Mouse (Mus musculus) frontal cortex, postnatal 14 days (tissue): Measurements from ENCODE around the gene Fubp1.
A peak's percentile ranks its signal among the peaks of the same experiment; 100 is the strongest.
"Not testable (repeated sequence)": the region's sequence is repeated elsewhere in the genome, so short reads cannot be mapped to it uniquely, and the experiment has no call there.

Experiments
- DNase-seq, 2 experiments: peaks; one replicate each; pipeline ENCODE4 v3.0.0; 2022; ENCODE audit warnings: low spot score in 2 of 2

Gene Fubp1

GRCm38 (mm10) chr3:152193177-152193576 lies 17.0 kb upstream of the Fubp1 start:
- DNase-seq = no peak

DNA sequence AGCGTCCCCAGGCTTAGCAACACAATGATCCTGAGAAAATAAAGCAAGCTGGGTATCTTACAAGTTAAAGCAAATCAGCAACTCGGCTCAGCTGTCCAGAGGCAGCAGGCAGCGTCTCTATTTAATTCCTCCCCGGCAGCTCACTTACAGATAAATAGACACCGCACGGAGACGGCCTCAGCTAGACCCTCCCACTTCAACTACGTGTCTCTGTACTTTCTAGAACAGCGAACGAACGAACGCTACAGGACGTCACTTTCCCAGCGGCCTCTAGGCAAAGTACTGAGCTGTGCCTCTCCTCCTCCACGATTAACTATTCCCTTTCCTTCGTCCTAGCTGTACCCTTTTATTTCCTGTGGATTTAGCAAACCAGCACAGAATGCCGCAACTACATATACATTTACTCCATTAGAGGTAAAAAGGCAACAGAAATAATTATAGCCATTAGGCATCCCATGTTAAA lies 16.6 kb upstream of the Fubp1 start:
- DNase-seq = peak; percentile 81 to 84

GRCm38 (mm10) chr3:152197246-152197645 lies 13.0 kb upstream of the Fubp1 start:
- not testable (repeated sequence) for DNase-seq

DNA sequence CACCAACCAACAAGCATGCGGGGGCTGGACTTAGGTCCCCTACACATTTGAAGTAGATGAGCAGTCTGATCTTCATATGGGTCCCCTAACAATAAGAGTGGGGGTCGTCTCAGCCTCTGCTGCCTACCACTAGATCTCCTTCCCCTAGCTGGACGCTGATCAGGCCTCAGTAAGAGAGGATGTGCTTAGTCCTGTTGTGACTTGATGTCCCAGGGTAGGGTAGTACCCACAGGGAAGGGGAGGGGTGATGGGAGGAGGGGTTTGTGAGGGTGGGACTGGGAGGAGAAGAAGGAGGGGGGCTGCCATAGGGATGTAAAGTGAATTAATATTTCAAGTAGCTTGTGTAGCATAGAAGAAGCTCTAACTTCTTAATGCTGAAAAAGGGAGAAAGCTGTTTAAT lies 11.1 kb upstream of the Fubp1 start:
- DNase-seq = no peak

- no peak for DNase-seq
These were observed 9.0 kb upstream of the Fubp1 start for GRCm38 (mm10) chr3:152201181-152201580.

- no peak for DNase-seq
These were observed 8.6 kb upstream of the Fubp1 start for GRCm38 (mm10) chr3:152201651-152202050.

DNA sequence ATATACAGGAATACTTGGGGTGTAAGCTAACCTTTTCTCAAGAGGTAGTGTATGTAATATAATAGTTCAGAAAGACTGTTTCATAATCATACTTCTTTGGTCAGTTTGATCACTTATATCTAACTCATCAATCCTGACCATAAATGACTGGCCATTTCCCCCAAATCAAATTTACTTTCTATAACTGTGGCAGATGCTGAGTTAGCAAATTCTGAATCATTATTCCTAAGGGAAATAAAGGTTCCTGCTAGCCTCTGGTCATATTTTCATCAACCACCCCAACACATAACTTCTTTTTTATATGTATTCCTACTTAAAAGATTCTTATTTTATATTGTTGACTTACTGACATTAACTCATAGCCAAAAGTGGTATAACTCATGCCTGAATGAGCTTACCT lies 7.3 kb upstream of the Fubp1 start:
- DNase-seq = no peak

DNA sequence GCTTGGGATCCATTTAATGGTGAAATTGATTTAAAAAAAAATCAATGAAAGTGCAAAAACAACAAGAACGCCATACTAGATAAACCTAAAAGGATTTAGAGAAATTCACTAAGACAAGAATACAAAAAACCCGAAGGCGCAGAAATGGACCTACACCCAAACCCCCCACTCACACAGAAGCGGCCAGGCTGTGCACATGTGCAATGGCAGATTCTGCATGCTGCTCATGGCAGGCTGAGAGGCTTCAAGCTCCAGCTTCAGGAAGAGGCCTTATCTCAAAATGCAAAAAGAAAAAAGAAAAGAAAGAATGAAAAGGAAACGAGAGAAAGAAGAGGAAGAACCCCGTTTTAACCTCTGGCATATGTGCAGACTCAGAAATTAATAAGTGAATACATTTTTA lies 6.8 kb upstream of the Fubp1 start:
- no peak for DNase-seq

- no peak for DNase-seq
These were observed 6.2 kb upstream of the Fubp1 start for GRCm38 (mm10) chr3:152203996-152204395.

DNA sequence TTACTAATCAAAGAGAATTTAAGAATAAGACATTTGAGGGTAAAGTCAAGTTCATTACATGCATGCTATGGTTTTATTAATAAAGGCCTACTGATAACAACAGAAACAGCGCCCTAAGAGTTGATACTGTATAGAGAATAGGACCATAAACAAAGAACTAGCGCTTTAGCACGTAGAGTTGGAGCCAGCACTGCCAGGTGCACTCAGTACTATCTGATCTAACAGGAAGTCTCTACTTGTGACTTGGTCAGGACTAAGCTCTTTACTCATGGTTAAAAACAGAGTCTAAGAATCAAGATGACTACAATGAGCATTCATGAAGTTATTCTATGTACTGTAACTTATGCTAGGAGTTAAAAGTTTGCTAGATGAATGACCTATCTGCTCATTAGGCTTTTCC lies 5.6 kb upstream of the Fubp1 start:
- DNase-seq = no peak

DNA sequence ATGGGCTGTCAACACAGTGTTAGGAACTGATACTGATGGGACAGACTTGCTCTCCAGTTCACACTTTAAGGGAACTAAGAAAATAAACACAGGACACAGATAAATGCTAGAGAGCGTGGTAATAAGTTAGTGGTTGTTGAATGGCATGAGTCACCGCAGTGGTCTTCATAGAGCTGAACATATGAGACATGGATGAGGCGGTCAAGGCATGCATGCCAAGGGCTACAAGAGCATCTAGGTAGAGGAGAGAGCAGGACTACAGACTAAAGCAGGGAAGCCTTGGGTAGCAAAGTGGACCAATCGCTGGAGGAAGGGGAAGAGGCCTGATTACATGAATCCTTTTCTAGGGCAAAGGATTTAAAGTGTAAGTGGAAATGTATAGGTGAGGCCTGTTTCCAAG lies 3.1 kb upstream of the Fubp1 start:
- no peak for DNase-seq

GRCm38 (mm10) chr3:152208096-152208885 lies 1.9 kb upstream of the Fubp1 start:
- DNase-seq = no peak

DNA sequence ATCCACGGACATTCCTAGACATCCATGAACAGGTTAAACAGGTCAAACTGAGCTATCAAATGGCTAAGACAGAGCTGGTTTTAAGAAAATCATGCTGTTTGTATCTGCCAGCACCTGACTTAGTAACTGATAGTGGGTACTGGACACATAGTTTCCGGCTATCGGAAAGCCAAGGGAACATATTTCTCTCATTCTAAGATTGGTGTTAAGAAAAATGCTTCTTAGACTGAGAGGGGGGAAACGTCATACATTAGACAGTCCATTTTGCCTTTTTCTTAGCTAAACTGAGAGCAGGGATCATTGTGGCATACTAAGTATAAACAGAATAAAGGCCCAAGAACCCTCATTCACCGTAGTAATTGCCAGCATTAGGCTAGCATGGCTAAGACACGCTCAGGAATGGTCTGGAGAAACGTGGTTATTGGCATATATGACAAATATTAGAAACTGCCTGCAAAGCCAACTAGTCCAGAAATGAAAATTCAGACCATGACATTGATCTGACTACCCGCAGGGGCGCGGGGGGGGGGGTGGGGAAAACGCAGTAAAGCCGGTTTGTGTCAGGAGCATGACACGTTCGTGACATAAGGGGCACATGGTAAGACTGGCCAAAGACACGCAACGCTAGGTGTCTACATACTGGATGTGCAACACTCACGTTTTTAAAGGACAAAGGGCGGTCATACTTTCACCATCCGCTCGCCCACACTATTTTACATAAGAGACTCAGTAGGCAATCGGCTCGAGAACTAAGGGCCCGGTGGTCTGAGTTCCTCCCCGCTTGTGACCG lies 850 bp upstream of the Fubp1 start:
- no peak for DNase-seq

DNA sequence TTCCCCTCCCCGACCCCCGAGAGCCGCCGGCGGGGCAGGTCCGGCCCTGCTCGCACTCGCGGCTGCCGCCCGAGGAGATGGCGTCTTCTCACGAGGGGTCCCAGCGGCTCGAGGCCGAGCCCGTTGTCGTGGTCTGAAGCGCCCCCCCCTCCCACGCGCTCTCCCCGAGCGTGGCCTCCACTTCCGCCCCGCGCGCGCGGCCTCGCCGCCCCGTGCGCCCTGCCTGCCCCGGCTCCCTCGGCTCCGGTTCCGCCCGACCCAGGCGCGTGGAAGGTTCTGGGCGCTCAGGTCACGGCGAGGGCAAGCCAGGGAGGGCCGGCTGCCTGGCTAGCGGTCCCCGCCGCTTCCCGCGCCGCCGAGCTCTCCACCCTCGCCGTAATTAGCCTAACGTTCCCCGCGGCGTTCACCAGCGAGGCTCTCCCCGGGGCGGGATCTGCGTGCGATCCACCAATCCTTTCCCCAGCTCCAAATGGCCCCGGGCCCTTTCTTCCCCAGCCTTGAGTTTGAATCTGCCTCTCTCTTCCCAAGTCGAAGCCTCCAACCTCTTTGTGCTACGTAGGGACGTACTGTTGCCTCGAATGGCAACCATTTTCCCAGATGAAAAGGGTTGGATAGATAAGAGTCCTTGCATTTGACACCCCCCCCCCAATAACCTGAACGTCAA lies 638 bp downstream of the Fubp1 start:
- DNase-seq = peak; percentile 46 to 52

DNA sequence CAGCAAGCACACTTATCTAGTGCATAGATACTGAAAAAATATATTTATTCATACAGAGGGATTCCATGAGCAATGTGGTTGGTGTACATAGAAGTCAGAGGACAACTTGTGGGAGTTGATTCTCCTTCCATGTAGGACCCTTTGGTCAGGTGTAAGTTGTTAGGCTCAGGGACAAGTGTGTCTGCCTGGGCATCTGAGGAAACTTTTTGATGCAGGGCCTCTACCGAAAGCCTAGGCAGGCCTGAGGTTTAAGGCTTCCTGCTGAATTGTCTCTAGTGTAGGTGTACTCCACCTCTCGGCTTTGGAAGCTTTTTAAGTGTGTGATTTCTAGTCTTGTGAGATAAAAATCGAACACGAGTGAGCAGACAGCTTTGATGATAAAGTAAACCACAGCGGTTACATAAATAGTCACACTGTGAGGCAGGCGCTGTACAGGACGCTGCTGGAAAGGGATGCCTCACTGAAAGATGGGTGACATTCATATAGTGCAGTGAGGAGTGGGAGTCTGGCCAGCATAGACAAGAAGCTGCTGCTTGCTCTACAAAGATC lies 1.6 kb downstream of the Fubp1 start:
- DNase-seq = no peak

- no peak for DNase-seq
These were observed 3.2 kb downstream of the Fubp1 start for GRCm38 (mm10) chr3:152213416-152213815.

GRCm38 (mm10) chr3:152224918-152225317 lies 14.7 kb downstream of the Fubp1 start:
- DNase-seq = no peak

DNA sequence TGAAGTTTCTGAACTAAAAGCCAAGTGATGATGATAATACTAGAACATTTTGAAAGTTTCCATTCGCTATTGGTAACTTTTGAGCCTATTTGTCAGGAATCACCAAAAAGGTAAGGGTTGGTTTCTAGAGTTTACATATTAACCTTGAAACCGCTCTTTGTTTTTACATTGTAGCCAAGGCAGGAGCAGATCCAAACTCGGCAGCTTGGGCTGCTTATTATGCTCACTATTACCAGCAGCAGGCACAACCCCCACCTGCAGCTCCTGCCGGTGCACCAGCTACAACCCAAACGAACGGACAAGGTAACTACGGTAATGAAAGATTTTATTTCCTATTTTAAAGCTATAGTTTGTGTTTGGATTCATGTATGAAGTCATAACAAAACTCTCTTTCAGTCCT lies 15.7 kb downstream of the Fubp1 start:
- DNase-seq = no peak

DNA sequence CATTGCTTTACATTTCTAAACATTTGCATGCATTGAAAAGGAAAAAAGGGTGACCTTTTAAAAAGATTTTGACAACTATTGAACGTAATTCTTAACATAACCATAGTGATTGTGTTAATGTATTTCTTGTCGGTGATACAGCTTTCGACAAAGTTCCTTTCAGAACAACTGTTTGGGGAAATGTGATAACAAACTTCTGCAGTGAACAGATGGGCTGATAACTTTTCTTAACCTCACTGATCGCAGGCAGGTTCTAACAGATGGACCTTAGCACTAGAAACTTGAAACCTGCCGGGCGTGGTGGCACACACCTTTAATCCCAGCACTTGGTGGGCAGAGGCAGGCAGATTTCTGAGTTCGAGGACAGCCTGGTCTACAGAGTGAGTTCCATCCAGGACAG lies 18.6 kb downstream of the Fubp1 start:
- DNase-seq = no peak

GRCm38 (mm10) chr3:152229271-152229670 lies 19.0 kb downstream of the Fubp1 start:
- DNase-seq = no peak

GRCm38 (mm10) chr3:152231333-152232100 lies 21.3 kb downstream of the Fubp1 start:
- DNase-seq = no peak
